Mouse (Mus musculus): ENCODE results near the gene Ntm. TPM values are rescaled to one million over a fixed set of nuclear protein-coding genes. Genes with fewer than 3 reads are reported as not detected.

Gene Ntm
- polyA plus RNA-seq (2017; shearing (Covaris generic)), result not detected

DNA sequence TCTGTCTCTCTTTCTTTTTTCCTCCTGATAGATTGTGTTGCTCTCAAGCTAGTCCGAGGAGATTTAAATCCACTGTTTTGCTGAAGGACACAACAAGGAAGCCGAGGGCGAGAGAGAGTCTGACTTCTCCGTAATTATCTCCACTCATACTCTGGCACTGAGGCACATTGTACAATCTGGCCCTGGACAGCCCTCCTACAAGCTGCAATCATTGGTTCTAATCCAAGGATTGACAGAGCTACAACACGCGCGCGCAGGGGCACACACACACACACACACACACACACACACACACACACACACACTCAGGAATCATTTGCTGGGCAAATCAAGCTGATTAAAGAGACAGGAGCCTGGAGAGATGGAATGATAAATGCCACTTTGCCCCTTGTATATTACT is at the start of gene Ntm:
Gene Ntm, minus strand, starts transcription at position 164 of the 400 bp plus-strand sequence.
- no peak for ATAC-seq

GRCm38 (mm10) chr9:30005701-30006100 is 42.8 kb upstream of the Ntm start:
- no peak for ATAC-seq

- ATAC-seq, result no peak
Measured at GRCm38 (mm10) chr9:30003612-30004011, 40.7 kb upstream of the Ntm start.

- no peak for ATAC-seq
Measured at GRCm38 (mm10) chr9:29981177-29981915, 18.4 kb upstream of the Ntm start.

DNA sequence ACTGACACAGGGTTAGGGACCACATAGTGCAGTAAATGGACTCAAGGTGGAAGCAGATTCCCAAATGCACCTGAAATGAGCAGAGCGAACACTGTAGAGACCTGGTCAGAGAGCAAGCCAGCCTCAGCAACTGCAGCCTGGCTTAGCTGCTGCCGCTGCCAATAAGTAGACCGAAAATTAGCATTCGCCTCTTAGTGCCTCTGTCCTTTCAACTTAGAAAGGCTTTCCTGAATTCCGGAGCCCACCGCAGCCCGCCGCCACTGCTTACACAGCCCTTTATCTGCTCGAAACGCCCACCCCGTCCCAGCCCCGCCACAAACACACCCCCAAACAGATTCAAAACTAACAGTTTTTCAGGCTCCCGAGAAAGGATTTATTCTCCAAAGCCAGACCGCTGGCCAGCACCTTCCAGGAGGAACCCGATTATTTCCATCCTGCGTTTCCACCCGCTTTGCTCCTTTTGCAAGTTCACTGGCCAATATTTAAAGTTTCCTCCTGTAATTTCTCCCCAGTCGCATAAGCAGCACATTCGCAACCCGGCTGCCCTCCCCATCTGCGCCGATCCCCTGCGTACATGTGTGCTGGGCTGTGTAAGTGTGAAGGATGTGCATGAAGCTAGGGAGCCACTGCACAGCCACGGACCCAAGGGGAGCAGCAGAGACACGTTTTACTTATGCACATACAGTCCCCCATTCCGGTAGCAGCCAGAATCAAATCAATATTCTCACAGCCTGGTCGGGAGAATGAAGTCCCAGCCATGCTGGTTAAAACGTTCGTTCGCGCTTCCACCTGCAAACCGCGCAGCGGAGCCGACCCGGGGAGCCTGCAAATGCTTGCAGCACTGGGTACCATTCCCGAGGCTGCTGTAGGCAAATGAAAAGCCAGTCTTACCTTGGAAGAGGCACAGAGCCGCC is 730 bp downstream of the Ntm start:
- no peak for ATAC-seq

DNA sequence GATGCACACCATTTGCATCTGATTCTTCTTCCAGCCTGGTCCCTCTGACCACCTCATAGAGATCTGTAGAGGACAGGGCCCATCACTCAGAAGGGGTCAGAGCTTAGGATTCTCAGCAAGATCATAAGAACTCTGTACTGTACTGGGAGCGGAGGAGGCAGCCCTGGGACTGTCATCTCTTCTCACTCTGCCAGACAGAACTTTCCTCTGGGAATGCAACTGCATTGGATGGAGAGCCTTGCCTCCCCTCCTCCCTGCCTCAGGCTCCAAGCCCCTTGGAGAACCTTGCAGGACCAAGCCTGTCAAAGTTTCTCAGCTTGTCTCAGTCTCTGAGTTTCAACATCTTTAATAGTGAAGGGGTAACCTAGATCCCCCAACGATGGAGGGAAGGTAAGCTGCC is 1.4 kb downstream of the Ntm start:
- no peak for ATAC-seq

- no peak for ATAC-seq
Measured at GRCm38 (mm10) chr9:29960741-29961140, 2.2 kb downstream of the Ntm start.

DNA sequence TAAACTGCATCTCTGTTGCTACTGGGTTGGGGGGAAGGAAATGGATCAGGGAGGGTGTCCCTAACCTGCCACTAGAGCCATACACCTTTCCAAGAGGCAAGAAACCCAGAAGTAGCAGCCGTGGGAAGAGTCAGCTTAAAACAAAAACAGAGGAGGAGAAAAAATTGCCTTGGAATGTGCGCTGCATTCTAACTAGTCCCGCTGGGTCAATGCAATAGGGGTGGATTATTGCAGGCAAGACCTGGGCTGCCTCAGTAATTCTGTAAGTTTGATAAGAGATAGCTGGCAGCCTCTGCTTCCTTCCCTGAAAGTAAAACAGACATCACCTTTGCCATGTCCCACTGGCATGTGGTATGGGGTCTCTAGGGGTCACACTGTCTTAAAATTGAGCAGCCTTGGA is 2.7 kb downstream of the Ntm start:
- no peak for ATAC-seq

DNA sequence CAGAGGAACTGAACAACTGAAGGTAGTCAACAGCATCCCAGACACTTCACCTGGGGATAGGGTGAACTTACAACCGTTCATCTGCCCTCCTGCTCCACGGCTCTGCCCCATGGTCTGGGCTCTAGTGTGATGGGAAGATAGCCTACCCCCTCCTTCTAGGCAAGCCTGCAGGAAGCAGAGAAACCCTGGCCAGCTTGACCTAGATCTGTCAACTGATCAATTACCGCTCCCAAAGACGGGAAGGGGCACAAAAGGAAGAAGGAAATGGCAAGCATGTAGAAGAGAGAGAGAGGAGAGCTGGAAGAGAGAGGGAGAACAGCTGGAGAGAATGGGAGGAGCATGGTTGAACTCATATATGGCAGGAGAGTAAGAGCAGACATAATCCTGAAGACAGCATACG is 6.0 kb downstream of the Ntm start:
- no peak for ATAC-seq

- no peak for ATAC-seq
Measured at GRCm38 (mm10) chr9:29954031-29954430, 8.9 kb downstream of the Ntm start.

GRCm38 (mm10) chr9:29949041-29949440 is 13.9 kb downstream of the Ntm start:
- ATAC-seq, result no peak

DNA sequence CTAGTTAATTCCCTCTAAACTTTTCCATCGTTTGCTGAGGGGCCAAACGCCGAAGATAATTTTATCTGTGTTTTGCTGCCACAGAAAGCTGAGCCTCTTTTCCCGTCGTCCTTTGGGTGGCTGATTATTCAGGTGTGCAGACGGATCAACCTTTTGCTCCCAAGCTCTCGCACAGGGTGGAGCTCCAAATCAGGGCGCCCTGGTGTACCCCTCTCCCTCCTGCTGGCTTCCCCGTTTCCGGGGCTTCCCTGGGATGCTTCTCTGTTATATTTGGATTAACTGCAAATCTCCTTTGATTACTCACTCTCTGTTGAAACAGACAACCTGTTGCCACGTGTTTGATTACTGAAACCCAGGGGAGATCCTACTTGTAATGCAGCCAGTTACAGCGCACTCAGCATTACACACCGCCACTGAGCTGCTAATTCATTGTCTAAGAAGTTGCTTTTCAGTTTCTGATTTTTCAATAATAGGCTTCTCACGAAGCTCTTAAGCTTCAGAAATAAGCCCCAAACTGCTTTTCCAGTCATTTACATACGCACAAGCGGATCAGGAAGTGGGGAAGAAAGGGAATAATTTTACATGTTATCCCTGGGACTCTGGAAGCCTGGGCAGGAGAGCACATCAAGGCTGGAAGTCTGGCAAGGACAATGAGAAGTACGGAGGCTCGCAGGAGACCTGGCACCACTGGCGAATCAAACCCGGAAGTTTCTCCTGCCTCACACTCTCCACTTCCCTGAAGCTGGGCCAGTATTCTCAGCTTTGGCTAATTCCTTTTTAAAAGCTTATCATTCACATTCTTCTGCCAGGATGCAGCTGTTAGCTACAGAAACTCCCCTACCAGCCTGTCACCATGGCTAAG is 19.5 kb downstream of the Ntm start:
- no peak for ATAC-seq

DNA sequence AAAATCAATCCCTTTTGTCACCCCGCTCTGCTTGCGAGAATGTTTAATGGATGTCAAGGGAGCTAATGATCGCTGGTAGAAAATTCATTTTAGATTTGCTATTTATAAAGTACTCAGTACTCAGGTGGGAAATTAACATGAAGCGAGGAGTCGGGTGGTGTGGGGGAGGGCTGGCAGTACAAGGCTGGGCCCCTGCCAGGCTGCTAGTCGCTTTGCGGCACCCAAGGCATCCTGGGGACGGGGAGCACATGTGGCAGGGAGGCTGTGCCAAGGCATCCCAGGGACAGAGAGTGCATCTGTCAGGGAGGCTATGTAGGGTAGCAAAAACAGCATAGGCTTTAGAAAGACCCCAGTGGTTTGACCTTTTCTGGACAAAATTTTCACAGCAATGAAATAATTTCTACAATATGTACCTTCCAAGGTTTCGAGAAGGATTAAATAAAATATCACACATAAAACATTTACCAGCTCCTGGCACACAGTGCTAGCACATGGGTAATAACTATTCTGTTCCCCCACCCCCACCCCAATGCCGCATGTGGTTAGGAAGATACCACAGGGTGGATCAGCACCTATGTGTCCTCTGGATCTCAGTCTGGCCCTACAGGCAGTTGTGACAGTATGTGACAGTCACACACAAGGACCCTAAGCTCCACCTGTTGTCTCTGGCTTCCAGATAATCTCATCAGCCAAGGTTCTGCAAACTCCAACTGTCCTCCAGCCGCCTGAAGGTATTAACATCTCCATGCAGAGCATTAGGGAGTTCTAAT is 20.6 kb downstream of the Ntm start:
- no peak for ATAC-seq

DNA sequence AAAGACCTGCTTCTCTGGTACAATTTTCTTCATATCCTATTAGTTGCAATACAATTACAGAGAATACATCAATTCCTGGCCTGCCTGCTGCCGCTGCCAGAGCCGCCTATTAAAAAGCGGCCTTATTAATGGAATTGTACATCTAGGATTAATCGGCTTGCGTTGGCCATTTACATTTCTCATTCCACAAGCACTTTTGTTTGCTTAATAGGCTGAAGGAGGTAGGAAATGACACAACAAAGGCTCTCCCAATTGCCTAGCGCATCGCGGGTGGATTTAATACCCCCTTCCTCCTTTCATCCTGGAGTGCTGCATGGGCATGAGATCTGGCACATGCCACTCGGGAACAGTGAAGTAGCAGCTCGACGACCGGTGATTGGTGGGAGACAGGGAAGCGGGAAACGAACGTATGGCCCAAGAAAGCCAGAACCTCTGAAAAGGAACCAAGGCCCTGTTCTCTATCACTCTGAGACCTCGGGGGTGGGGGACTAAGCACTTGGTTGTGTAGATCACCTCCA is 23.4 kb downstream of the Ntm start:
- ATAC-seq, result no peak

DNA sequence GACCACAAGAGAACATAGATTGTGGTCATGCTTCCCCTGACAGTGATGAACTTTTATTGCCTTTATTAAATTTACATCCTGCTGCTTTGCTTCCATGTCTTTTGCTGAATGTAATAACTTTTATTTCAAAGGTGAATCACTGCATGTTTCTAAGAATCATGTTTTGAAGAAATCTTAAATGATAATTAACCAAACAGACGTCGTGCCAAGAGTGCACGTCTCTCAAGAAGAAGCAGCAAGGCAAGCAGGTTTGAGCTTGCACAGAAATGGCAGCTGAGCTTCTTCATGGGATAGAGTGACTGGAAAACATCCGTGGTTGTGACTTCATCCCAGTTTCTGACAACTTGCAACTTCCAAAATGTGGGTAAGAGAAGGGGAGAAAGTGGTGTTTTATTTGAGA is 34.1 kb downstream of the Ntm start:
- ATAC-seq, result no peak

GRCm38 (mm10) chr9:29925382-29925781 is 37.6 kb downstream of the Ntm start:
- no peak for ATAC-seq

DNA sequence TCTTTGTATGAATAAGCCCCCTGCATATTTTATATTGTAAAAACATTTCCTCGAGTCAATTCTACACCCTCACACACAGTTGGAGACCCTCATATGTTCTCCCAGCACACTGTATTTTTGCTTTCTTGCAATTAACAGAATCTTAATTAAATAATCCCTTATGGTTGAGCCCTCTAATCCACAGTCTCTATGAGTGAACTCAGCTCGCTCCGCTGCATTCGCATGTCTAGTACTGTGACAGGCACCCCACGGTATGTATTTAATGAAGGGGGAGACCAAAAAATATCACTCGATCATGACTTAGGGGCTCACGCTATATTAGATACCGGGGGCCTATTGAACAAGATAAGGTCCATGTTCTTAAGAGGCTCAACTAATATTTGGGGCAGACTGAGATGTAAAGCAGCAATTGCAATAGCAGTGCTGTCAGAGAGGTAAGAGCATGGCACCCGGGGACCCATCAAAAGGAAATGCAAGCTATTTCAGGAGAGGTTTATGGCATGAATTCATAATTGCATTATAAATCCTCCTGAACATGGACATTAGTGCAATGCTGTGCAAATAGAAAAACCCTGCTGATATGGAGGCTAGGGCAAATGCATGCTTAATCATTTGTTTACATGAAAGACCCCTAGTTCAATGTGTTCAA is 64.4 kb downstream of the Ntm start:
- no peak for ATAC-seq

DNA sequence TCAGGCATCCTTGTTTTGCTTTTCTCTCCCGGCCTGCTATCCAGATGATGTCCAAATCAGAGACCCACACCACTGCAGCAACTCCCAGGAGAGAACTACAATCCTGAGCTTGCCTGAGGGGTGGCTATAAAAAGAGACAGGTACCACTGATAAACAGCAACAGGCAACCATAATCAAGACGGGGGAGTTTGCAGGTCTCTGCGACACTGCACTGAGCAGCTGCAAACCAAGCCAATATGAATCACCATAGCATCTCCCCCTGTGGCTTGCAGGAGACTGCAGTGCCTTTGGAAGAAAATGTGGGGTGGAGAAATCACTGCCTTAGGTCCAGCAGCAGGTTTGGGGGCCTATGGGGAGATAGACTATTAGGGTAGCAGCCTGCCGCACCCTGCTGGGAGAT is 65.5 kb downstream of the Ntm start:
- ATAC-seq, result no peak

DNA sequence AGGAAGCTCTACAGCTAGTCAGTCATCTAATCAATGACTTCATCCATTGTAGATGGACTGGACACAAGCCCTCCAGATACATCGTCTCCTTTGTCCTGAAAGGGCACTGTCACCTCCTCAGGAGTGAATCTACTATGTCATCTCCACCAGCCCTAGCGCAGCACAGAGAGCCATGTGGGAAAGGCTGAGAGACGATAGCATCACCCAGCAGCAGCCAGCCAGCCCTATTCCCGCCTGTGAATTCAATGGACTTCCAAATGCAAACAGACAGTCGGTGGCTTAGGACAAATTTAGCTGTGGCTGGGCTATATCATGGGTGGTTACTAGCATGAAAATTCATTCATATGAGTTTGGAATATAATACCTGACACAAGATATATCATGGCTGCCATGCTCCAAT is 70.1 kb downstream of the Ntm start:
- no peak for ATAC-seq

GRCm38 (mm10) chr9:29888712-29889111 is 74.2 kb downstream of the Ntm start:
- ATAC-seq, result no peak

GRCm38 (mm10) chr9:29887924-29888323 is 75.0 kb downstream of the Ntm start:
- no peak for ATAC-seq

Data from activated CD4-positive, CD25-positive, alpha-beta regulatory T cell, adult 4 months (primary cell).